Mouse (Mus musculus) cerebellum, postnatal 10 days (tissue): Measurements from ENCODE around the gene Adamts10.

Experiments
- DNase-seq, 2 experiments: peaks; one replicate each; pipeline ENCODE4 v3.0.0; 2021; ENCODE audit warnings: mixed read lengths in 2 of 2

The Adamts10 gene

GRCm38 (mm10) chr17:33554536-33554935 is 30.5 kb downstream of the Adamts10 start:
- DNase-seq, result no peak

GRCm38 (mm10) chr17:33555223-33555855 is 31.3 kb downstream of the Adamts10 start, which contains the start of gene Myo1f:
Gene Myo1f (plus strand): TSS chr17:33555707.
- peak in 1 of 2 experiments; percentile 7 for DNase-seq

GRCm38 (mm10) chr17:33557922-33558321 is 33.9 kb downstream of the Adamts10 start:
- no peak for DNase-seq

GRCm38 (mm10) chr17:33563527-33564076 is 39.6 kb downstream of the Adamts10 start:
- no peak for DNase-seq

- no peak for DNase-seq
Measured at GRCm38 (mm10) chr17:33564599-33564998, 40.6 kb downstream of the Adamts10 start.

GRCm38 (mm10) chr17:33566182-33566581 is 42.2 kb downstream of the Adamts10 start:
- no peak for DNase-seq

- no peak for DNase-seq
Measured at GRCm38 (mm10) chr17:33584061-33584460, 60.1 kb downstream of the Adamts10 start.

GRCm38 (mm10) chr17:33586011-33586410 is 62.0 kb downstream of the Adamts10 start:
- DNase-seq, result no peak

- no peak for DNase-seq
Measured at GRCm38 (mm10) chr17:33597271-33597670, 73.3 kb downstream of the Adamts10 start.

- DNase-seq, result no peak
Measured at GRCm38 (mm10) chr17:33598506-33598905, 74.5 kb downstream of the Adamts10 start.

GRCm38 (mm10) chr17:33599836-33600475 is 76.0 kb downstream of the Adamts10 start:
- DNase-seq, result peak in 1 of 2 experiments; percentile 6

- DNase-seq, result no peak
Measured at GRCm38 (mm10) chr17:33600831-33601230, 76.8 kb downstream of the Adamts10 start.

GRCm38 (mm10) chr17:33601947-33602346 is 77.9 kb downstream of the Adamts10 start:
- no peak for DNase-seq
